Mouse (Mus musculus) mature B cell (primary cell): ENCODE data around the gene Pitpnc1.

Experiments
- in situ Hi-C: fragments of 300-500 bp; cut with MboI; formaldehyde crosslinking; loops from 2 replicates; pipeline ENCODE4 v1.14.3; 2019

The Pitpnc1 gene

GRCm38 (mm10) chr11:107282481-107282880 lies 188.0 kb downstream of the Pitpnc1 start:
- in situ Hi-C loops: no loop called here

DNA sequence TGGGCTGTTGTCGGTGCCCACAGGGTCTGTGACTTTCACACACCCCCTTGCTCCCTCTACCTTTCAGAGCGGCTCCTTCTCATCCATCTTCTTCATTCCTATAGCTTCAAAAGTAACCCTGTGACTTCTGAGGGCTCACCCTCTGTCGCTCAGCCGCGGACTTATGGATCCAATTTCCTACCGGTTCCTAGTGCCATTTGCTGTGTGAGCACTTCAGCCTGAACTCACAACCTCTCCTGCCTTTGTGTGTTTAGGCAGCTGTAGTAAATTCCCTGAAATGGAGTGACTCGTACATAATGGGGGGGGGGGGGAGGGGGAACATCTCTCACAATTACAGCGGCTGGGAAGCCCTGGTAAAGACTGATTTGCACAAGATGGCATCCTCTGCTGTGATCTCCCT lies 191.2 kb downstream of the Pitpnc1 start:
- in situ Hi-C loops: no loop called here

DNA sequence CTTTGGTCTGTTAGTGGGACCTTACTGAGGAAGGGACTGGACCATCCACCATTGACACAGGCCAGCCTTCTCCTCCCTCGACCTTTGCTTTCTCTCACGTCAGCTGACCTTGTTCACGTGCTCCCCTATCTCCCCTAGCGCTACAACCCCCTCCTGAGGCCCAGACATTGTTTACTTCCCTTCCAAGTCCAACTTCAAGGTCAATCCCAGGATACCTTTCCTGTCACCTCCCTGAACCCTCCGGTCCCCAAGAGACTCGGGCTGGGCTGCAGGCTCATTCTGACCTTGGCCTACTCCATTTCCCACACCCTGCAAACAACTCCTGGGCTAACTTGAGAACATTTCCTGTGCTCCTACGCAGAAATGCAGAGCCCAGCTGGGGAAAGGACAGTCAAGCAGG lies 193.6 kb downstream of the Pitpnc1 start:
- in situ Hi-C loops: no loop called here

DNA sequence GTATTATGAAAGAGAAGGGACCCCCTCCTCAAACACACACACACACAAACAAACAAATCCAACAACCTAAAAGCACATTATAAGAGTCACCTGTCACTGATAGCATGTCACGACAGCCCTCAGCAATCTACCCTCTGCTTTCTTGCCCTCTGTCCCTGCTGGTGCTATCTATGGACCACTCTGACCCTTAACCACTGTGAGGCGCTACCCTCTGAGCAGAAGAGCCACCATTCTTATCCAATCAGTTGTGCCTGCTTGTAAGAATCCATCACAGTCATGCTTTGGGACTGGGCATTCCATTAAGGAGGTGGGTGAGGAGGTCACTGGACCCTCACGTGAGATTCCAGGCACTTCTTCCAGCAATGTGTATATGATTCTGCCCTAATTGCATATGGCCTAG lies 194.2 kb downstream of the Pitpnc1 start:
- in situ Hi-C loops: no loop called here

GRCm38 (mm10) chr11:107275902-107276301 lies 194.6 kb downstream of the Pitpnc1 start:
- in situ Hi-C loops: no loop called here

DNA sequence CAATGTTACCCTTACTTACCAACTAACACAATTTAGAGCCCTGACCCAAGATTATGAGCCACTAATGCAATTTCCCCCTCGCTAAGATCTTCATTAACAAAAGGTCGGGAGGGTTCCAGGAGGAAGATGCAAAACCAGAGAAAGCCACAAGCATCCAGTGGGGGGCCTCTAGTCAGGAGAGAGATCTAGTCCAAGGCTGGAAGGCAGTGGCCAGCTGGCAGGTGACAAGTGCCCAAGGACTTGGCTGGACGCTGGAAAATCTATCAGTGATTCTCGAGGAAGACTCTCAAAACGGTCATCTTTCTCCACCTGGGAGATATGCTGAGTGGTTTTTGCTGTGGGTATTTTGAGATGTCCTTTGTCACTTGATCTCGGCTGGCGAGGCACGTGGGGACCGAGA lies 196.3 kb downstream of the Pitpnc1 start:
- in situ Hi-C loops: no loop called here

- in situ Hi-C loops: no loop called here
Observed at GRCm38 (mm10) chr11:107272351-107272975, 198.0 kb downstream of the Pitpnc1 start.

GRCm38 (mm10) chr11:107270564-107270963 lies 199.9 kb downstream of the Pitpnc1 start:
- in situ Hi-C loops: no loop called here

DNA sequence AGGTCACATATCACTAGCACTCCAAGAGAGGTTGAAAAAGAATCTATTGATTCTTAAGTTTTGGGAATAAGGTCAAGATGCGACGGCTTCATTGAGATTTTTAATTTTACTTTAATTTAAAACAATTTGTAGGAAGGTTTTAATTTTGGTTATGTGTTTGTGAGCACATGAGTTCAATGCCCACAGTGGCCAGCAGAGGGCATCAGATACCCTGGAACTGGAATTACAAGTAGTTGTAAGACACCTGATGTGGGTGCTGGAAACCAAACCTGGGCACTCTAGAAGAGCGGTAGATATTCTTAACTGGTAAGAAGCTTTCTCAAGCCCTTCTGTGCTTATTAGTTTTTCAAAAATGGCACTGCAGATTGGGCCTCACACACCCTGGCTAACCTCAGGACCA lies 203.0 kb downstream of the Pitpnc1 start:
- in situ Hi-C loops: loop anchor here (5.0 kb wide), 1 partner anchor 205 kb away; the partner anchor contains the start of gene Pitpnc1

- in situ Hi-C loops: loop anchor here (5.0 kb wide), 1 partner anchor 206 kb away; the partner anchor contains the start of gene Pitpnc1
Observed at GRCm38 (mm10) chr11:107265861-107266260, 204.6 kb downstream of the Pitpnc1 start.

DNA sequence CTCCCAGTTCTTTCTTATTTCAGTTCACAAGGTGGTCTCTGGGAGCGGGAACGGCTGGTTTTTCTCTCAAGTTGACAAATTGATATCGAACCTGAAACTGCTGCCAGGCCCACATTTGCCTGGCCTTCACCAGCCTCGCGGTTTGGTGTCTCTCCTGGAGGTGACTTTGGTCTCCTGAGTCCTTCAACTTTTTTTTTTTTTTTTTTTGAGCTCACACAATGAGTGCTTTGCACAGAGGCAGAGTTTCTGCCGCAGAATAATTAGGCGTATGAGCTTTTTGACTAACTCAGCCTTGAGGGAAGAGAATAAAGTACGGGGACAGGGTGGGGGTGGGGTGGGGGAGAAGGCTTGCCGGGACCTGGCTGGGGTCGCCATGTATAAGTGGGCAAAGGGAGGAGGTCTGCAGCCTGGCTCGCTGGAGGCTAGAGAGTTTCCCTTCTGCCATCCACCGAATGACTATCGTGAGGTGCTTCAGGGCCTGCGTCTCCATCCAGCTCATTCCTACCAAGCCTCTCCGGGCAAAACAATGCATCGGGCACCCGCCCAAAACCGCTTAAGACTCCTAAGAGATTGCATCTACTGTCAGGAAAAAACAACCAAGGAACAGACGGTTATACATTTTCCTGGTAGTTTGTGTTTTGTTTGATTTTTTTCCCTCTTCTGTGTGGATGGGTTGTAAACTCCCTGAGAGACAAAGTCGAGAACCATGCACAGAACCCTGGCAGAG lies 205.4 kb downstream of the Pitpnc1 start:
- in situ Hi-C loops: loop anchor here (5.0 kb wide), 1 partner anchor 207 kb away; the partner anchor contains the start of gene Pitpnc1

- in situ Hi-C loops: no loop called here
Observed at GRCm38 (mm10) chr11:107263838-107264237, 206.7 kb downstream of the Pitpnc1 start.

DNA sequence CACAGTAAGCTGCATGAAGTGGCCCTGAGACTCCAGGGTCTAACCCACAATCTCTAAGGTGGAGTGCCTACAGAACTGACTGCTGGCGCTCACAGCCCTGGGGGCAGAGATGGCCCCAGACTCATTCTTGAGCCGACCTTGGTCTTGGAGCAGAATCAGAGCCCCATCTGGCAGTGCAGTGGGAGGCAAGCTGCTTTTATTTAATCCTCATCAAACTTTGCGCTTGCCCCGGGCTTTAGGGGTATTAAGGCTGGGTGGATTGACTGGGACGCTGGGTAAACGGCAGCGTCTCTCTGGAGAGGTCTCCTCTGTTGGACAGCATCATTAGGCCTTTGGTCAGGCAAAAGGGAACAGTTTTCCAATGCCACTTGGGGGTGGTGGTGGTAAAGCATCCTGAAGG lies 211.1 kb downstream of the Pitpnc1 start:
- in situ Hi-C loops: no loop called here

DNA sequence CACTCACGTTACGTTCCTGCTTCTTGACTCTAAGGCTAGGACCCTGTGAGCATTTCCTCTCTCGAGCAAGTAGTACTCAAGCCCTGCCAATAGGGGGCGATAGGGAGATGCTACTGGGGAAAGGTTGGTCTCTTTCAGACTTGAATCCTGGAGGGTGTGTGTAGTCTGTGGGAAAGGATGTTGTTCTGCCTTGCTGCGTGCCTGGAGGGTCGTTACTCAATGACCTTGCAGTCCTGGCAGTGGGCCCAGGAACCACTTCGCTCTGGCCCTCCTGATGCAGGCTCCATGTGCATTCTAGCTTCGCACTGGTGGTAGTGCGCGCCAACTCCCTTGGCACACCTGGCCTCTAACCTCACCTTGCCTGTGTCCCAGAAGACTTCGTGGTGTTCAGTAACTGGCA lies 215.3 kb downstream of the Pitpnc1 start:
- in situ Hi-C loops: no loop called here

DNA sequence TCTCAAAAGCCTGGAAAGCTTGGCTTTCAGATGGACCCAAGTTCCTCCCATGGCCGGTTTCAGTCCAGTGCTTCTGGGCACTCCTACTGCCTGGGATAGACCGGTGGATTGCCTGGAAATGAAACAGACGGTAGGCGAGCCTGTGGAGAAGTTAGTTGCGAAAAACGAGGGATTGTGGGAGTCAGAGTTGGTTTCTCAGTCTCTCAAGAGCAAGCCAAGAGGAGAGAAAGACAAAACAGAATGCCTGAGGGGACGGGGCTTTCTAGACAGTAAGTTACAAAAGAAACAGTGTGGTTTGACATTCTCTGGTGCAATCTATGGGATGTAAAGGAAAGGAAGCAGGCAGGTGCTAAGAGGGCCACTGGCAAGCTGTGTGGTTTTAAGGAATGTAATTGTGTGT lies 216.3 kb downstream of the Pitpnc1 start:
- in situ Hi-C loops: no loop called here

GRCm38 (mm10) chr11:107252026-107252425 lies 218.5 kb downstream of the Pitpnc1 start:
- in situ Hi-C loops: no loop called here

DNA sequence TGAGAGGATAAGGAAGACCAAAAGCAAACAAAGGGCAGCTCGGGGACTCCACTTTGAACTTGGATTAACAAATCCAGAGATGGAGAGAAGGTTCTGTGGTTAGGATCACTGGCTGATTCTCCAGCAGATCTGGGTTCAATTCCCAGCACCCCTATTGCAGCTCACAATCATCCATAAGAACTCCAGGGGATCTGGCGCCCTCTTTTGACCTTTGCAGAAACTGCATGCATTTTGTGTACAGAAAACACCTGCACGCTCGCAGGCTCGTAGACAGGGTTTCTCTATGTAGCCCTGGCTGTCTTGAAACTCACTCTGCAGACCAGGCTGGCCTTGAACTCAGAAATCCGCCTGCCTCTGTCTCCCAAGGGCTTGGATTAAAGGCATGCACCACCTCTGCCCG lies 219.0 kb downstream of the Pitpnc1 start:
- in situ Hi-C loops: no loop called here

GRCm38 (mm10) chr11:107250882-107251281 lies 219.6 kb downstream of the Pitpnc1 start:
- in situ Hi-C loops: no loop called here

DNA sequence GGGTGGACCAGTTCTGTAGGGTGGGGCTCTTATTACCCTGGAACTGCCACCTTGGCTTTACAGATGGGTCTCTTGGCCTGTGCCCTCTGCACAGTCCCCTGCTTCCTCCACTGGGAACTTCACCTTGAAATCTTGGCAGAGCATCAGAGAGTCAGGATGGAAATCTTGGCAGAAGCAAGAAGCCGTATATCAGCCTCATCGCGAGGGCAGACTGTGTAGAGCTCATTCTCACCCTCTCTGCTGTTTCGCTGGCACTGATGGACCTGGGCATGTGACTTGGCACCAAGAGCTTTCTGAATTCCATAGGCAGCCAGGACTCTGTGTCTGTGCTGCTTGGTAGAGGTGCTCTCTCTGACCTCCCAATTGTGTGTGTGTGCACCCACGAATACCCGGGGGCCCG lies 221.7 kb downstream of the Pitpnc1 start:
- in situ Hi-C loops: no loop called here

- in situ Hi-C loops: no loop called here
Observed at GRCm38 (mm10) chr11:107245657-107246056, 224.8 kb downstream of the Pitpnc1 start.

GRCm38 (mm10) chr11:107243126-107243525 lies 227.4 kb downstream of the Pitpnc1 start:
- in situ Hi-C loops: no loop called here

DNA sequence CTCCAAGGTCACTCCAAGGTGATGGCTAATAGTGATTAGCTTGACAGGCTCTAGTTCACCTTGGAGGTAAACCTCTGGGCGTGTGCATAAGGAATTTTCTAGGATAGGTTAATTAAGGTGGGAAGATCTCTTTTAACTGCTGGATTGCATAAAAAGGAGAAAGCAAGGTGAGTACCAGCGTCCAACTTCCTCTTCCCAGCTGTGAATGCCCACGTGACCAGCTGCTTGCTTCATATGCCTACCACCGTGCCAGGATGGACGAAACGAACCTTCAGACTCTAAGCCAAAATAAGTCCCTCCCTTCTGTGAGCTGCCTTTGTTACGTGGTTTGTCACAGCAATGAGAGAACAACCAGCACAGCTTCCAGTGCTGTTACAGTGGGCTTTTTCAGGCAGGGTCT lies 228.8 kb downstream of the Pitpnc1 start:
- in situ Hi-C loops: no loop called here

DNA sequence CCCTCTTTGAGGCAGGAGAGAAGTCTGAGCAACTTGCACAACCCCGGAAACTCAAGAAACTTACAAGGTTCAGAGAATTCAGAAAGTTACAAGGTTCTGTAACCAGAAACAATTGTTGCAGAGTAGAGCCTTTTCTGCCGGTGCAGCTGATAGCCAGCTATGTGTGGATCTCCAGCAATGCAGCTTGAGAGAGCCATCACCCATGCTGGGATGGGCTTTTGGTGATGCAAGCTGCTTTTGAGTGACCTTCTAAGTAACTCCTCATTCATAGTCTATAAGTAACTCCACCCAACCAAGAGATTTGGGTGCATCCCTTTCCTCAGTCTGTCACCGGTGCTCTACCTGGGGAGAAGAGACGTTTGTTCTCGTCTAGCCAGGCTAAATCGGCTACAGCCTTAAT lies 232.0 kb downstream of the Pitpnc1 start:
- in situ Hi-C loops: no loop called here
